Mouse (Mus musculus) B cell, adult 2 months (primary cell): Measurements from ENCODE around the gene Atg4c.

Experiments used
- DNase-seq, 2 experiments: peaks; one replicate each; pipeline ENCODE4 v3.0.0; 2022

Gene Atg4c

GRCm38 (mm10) chr4:99186412-99187125 is 7.2 kb upstream of the Atg4c start:
- no peak for DNase-seq

DNA sequence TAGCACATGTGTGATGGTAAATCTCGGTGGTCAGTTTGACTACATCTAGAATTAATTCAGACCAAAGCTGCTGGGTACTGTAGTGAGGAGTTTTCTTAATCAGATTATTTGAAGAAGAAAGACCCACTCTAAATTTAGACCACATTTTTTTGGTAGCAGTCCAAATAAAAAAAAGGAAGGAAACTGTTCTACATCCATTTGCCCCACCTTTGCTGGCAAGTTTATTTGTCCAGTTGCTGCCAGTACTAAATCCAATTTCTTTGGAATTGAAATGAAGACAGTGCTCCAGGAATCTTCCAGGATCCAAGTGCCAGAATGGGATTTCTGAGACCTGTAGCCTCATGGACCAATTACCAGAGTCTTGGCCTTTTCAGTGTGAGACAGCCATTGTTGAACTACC is 1.1 kb upstream of the Atg4c start:
- DNase-seq, result no peak

GRCm38 (mm10) chr4:99193214-99193613 is 520 bp upstream of the Atg4c start:
- DNase-seq, result no peak

DNA sequence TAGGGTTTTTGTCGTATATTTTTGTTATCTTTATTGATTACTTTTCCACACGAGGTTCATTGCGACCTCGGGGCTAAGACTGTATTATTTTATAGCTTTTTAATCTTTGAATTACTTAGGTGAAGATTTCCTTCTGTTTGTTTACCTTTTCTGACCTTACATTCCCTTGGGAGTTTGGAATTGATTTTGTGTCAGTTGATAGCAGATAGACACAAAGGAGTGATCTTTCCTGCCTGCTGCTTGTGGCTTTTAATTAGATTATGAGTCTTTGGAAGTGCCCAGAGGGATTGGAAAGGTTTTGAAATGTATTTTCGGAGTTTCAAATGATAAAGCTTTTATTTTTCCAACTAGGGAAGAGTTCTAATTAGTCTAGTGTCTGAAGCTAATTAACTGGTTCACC is 1.1 kb downstream of the Atg4c start:
- DNase-seq, result no peak

- no peak for DNase-seq
Measured at GRCm38 (mm10) chr4:99198721-99199120, 5.0 kb downstream of the Atg4c start.

DNA sequence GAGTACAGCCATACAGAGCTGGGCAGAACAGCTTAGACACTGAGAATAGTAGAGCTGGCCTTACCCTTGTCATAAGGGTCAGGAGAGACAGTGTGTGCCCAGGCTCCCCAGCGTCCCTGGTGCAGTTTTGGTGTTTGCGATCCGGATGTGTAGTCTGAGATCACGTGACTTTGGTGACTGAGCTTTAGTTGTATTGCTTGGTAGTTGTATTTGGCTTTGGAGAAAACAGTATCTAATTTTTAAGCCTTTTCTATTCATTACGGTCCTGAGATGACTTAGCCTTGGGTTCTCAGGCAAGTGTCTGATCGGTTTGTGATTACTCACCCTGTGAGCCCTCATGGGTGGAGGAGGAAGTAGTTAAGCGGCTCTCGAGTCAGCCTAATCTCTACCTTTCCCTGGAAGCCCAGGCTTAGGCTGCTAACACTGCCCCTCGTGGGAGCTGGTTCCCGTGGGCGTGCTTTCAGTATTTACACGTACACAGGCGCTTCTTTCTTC is 6.1 kb downstream of the Atg4c start:
- peak; percentile 24 to 31 for DNase-seq

DNA sequence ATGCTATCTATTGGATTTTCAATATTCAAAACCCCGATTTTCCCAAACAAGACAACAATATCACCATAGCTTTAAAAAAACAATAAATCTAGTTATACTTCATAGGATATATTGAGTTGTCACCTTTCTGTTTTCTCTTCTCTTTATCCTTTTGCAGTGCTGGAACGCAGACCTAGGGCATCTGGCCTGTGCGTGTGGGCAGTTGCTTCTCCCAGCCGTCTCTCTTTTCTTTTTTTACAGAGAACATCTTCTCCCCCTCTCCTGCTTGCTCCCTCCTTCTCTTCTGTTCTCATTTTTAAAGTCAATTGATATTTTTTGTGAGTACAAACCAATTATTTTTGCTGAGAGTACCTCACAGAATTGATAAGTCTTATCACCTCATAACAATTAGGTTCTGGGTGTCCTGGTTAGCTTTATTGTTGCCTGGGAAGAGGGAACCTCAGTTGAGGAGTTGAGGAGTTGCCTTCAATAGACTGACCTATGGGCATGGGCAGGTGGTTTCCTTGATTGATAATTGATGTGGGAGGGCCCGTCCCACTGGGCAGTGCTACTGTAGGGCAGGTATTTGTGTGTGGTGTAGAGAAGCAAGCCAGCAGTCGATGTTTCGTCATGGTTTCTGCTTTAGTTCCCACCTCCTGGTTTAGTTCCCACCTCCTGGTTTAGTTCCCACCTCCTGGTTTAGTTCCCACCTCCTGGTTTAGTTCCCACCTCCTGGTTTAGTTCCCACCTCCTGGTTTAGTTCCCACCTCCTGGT is 6.8 kb downstream of the Atg4c start:
- no peak for DNase-seq

GRCm38 (mm10) chr4:99205773-99206172 is 12.0 kb downstream of the Atg4c start:
- DNase-seq, result no peak

DNA sequence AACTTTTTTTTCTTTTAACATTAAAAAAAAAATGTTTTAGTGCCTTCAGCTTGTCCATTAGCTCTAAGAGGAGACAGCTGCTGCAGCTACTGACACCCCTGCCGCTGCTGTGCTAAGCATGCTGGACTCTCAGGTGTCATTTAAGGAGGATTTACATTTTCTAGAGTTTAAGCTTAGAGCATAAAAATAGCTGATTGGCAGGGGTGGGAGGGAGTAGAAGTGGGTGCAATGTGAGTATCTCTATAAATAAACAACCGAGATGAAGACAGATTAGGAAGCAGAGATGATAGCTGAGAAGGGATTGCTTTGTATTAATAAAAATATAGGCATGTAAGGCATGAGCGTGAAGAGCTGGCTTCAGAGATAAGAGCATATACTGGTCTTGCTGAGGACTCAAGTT is 12.6 kb downstream of the Atg4c start:
- DNase-seq, result no peak

- DNase-seq, result no peak
Measured at GRCm38 (mm10) chr4:99210087-99210486, 16.4 kb downstream of the Atg4c start.

DNA sequence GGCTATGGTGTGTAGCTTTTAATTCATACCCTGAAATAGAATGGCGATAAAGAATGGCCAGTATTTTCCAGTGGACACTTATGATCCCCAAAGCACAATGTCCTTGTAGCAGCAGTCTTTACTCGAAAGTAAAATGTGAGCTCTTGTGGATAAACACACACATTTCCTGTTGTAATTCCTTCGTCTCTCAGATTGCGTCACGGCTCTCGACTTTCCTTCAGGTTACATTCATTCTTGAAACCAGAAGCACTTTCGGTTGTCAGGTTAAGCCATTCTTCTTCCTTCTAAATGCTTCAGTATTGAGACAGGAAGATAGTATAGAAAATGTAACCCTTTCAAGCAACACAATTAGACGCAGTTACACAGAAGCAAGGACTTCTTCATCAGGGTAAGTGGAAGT is 17.9 kb downstream of the Atg4c start:
- no peak for DNase-seq

DNA sequence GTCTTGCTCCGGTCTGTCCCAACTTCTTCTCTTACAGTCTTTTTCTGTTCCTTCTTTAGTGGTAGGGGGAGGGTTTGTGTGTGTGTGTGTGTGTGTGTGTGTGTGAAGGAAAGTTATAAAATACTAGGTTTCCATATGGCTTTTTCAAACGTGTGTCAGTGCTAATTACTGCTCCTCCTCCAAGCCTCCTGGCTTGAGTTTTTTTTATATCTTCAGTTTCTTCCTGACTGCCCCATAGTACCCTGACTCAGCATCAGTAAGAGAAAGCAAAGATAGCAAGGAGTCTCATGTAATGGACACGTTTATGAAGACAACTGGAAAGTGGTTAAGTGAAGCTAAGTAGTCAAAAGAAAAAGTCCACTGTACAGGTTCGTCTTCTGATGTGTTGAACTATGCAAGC is 19.4 kb downstream of the Atg4c start:
- no peak for DNase-seq

DNA sequence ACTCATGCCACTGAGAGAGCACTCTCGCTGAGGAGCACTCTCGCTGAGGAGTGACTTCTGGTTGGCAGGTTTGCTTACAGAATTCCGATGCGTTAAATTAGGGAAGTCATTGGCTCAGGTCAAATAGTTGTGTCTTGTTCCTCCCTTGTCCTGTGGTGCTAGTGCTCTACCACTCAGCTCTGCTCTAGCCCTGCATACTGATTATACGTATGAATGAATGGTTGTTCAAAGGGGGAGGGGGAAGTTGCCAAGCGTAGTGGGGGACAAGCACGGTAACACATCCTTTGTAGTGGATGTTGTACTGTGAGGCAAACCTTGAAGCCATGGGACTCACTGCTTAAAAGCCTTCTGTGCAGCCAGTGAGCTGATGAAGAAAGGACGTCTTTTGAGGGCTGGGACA is 28.5 kb downstream of the Atg4c start:
- DNase-seq, result no peak

GRCm38 (mm10) chr4:99224790-99225189 is 31.1 kb downstream of the Atg4c start:
- DNase-seq, result no peak

DNA sequence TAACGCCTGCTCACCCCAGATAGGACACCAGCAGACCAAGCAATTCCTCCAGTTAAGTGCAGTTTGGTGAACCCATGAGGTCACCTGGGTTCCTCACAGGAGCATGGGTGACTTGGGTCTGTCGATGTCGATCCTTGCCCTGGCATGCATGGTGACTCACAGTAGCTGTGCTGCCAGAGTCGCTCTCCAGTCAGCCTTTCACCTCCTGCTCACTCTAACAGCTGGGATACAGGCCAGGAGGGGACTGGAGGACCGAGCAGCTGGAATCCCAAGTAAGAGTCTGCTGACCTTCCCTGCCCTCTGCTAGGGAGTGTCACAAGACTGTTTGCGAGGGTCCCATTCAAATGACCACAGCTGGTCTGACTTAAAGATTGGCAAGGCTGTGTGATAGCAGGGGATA is 33.5 kb downstream of the Atg4c start:
- DNase-seq, result no peak

GRCm38 (mm10) chr4:99229371-99229770 is 35.6 kb downstream of the Atg4c start:
- DNase-seq, result no peak

GRCm38 (mm10) chr4:99235203-99235856 is 41.6 kb downstream of the Atg4c start:
- peak; percentile 9 to 13 for DNase-seq

DNA sequence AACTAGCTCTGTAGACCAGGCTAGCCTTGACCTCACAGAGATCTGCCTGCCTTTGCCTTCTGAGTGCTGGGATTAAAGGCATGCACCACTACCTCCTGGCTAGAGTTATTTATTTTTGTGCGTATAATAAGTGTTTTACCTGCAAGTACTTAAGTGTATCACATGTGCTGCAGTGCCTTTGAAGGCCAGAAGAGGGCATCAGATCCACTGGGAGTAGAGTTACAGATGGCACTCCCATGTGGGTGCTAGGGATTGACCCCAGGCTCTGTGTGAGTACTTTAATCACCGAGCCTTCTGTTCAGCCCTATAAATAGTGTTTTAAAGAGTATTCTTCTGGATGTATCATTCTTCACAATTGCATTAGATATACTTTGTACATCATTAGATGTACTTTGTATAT is 44.6 kb downstream of the Atg4c start:
- DNase-seq, result peak; percentile 2 to 5

GRCm38 (mm10) chr4:99241674-99242073 is 47.9 kb downstream of the Atg4c start:
- peak; percentile 8 to 15 for DNase-seq

DNA sequence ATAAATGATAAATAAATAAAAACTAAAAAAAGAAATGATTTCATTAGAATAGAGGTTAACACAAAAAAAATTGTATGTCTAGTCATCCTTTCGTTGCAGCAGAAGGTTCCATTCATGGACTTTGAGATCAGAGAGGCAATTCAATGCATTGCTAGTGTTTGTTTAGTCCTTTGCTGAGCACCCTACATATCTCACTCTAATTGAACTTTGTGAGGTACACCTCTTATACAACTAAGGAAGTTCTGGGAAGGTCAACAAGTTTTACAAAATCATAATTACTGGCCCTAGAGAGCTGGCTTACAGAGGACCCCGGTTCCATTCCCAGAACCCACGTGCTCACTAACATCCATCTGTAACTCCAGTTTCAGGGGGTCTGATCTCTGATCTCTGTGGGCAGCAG is 55.6 kb downstream of the Atg4c start:
- DNase-seq, result no peak

DNA sequence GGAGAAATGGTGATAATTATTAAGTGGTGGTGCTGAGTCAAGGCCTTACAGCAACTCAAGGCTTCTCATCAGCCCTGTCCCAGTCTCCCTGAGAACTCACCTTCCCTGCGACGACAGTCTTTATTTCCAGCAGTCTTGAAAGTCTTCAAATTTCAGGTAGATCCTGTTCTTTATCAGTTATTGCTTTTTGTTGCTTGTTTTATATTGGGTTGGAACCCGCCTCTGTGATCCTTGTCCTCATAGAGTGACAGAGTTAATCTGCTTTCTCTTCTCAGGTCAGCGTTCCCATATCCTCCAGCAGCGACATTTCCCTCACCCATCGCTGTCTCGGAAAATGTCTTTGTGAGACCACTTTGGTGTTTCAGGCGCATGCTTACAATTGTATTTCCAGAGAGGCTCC is 56.1 kb downstream of the Atg4c start:
- no peak for DNase-seq

GRCm38 (mm10) chr4:99252957-99253356 is 59.2 kb downstream of the Atg4c start:
- no peak for DNase-seq

DNA sequence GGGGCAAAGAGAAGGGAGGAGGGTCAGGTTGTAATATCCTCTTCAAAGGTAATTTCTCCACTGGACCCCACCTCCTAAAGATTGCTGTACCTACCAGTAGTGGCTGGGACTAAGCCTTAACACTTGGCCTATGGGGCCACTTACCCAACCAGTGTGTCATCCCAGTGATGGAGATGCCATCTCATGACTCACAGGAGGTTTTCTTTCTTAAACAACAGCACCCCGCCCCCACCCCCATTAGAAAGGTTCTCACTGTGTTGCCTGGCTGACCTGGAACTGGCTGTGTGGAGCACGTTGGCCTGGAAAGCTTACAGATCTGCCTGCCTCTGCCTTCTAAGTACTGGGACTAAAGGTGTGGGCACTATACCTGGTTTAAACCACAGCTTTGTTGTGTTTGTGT is 69.5 kb downstream of the Atg4c start:
- DNase-seq, result no peak

DNA sequence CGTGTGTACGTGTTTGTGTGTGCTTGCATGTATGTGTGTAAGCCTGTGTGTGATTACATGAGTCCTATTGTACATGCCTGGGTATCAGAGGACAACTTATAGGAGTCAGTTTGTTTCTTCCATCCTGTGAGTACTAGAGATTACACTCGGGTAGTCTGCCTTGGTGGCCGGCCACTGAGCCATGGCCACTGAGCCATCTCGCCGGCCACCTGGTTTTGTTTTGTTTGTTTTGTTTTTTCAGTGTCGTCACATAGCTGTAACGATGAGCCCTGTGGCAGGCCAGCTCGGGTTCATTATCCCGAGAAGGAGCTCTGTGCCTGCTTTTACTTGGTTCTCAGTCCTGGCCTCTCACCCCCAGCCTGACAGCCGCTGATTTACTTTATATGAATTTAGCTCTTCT is 69.9 kb downstream of the Atg4c start:
- no peak for DNase-seq
